Mouse (Mus musculus): ENCODE results near the gene Gm1123. TPM values are rescaled to one million over a fixed set of nuclear protein-coding genes. Genes with fewer than 3 reads are reported as not detected.

Gm1123 gene
- not detected in 2 replicates for total RNA-seq (2014; fragmentation: Nextera tagmentation)
- total RNA-seq (2017): 0.05 TPM in 1 of 2 replicates, not detected in the other
- polyA plus RNA-seq (2012): not detected in 2 replicates

DNA sequence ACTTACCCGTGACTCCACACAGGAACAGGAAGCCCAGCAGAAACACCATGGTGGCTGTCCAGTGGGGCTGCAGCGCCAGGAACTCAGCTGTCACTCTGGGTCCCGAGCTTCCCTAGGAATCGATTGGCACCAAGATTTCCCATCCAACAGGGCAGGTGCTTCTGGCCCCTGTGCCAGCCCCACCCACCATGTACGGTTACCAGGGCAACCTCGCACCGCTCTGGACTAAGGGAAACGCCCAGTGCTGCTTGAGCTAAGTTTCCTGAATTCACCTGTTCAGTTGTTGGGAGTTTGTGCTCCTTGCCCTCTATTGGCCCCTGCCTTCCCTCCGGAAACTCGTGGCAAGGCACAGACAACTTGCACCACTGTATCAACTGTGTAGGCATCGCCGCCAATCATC, at the start of gene Gm1123:
Gene Gm1123 (minus strand): TSS at position 141 of the 400 bp plus-strand sequence.
- peaks cover 47% of the 10 kb centered on the region for H3K36me3 ChIP-seq (replicated peaks)
- DNase-seq (ENCODE audit: low spot score): no peak
- peaks cover 21% of the 10 kb centered on the region for H3K4me1 ChIP-seq (ENCODE audit: insufficient read depth, low read depth, low read length)

GRCm38 (mm10) chr9:99081718-99082117, 46.2 kb upstream of the Gm1123 start:
- ATAC-seq (ENCODE audit: extremely low read depth, insufficient number of reproducible peaks, low FRiP score, poor library complexity, severe bottlenecking): no peak
- H3K27me3 ChIP-seq (ENCODE audit: insufficient read depth, low read length): no peaks in the 10 kb centered on the region
- H3K4me1 ChIP-seq (ENCODE audit: insufficient read depth, low read depth, low read length): peaks cover 9% of the 10 kb centered on the region; the same call in 1 of the 2 replicates
- H3K9me3 ChIP-seq (replicated peaks): no peaks in the 10 kb centered on the region
- H3K4me3 ChIP-seq (ENCODE audit: low read depth, low read length): no peak overlapping the region
- no peak for DNase-seq (ENCODE audit: low spot score)
- H3K36me3 ChIP-seq (replicated peaks): peaks cover 70% of the 10 kb centered on the region
- TF ChIP-seq POLR2AphosphoS5 (IDR thresholded peaks at IDR 0.05; ENCODE audit: insufficient replicate concordance, low read depth, low read length): no peak

More for the DNA sequence above, at the start of gene Gm1123:
- Histone ChIP-seq H3K4me3 (ENCODE audit: low read depth, low read length) (no peak within 1 kb of the TSS), H3K27me3 (ENCODE audit: insufficient read depth, low read length) (peaks cover under 1% of the 10 kb centered on the region; the same call in 1 of the 2 replicates), H3K9me3 (replicated peaks) (no peaks in the 10 kb centered on the region)
- ATAC-seq (ENCODE audit: extremely low read depth, insufficient number of reproducible peaks, low FRiP score, poor library complexity, severe bottlenecking): no peak
- TF ChIP-seq POLR2AphosphoS5 (IDR thresholded peaks at IDR 0.05; ENCODE audit: insufficient replicate concordance, low read depth, low read length): no peak
- no peak for TF ChIP-seq GATA1 (IDR thresholded peaks at IDR 0.05; ENCODE audit: borderline replicate concordance, low read length)
- TF ChIP-seq GATA2 (IDR thresholded peaks at IDR 0.05; ENCODE audit: borderline replicate concordance, low read depth, low read length): no peak
- no peak for TF ChIP-seq CTCF (IDR thresholded peaks at IDR 0.05; ENCODE audit: low read depth, low read length)
- TF ChIP-seq TAL1 (conservative IDR thresholded peaks at IDR 0.05; ENCODE audit: low read depth, low read length): no peak

DNA sequence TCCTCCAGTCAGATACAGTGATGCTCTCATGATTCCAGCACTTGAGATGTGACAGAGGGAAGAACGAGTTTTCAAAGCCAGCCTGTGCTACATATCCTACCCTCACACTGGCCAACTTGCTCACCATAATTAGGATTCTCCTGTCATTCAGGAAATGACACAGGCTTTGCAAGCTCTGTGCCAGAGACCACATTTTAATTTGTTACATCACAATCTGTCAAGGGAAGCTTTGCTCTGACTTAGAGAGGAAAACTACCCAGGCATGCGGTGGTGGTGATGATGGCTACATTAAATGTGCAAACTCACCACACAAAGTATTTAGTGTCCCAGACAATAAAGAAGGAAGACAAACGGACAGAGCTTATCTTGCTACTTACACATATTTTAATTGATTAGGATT, 45.8 kb upstream of the Gm1123 start:
- Histone ChIP-seq H3K4me1 (ENCODE audit: insufficient read depth, low read depth, low read length) (peaks cover 9% of the 10 kb centered on the region; the same call in 1 of the 2 replicates), H3K36me3 (replicated peaks) (peaks cover 68% of the 10 kb centered on the region), H3K4me3 (ENCODE audit: low read depth, low read length) (no peak overlapping the region), H3K9me3 (replicated peaks) (no peaks in the 10 kb centered on the region), H3K27me3 (ENCODE audit: insufficient read depth, low read length) (no peaks in the 10 kb centered on the region)
- no peak for TF ChIP-seq GATA2 (IDR thresholded peaks at IDR 0.05; ENCODE audit: borderline replicate concordance, low read depth, low read length)
- no peak for TF ChIP-seq CTCF (IDR thresholded peaks at IDR 0.05; ENCODE audit: low read depth, low read length)
- no peak for TF ChIP-seq GATA1 (IDR thresholded peaks at IDR 0.05; ENCODE audit: borderline replicate concordance, low read length)
- TF ChIP-seq POLR2AphosphoS5 (IDR thresholded peaks at IDR 0.05; ENCODE audit: insufficient replicate concordance, low read depth, low read length): no peak
- no peak for TF ChIP-seq TAL1 (conservative IDR thresholded peaks at IDR 0.05; ENCODE audit: low read depth, low read length)
- DNase-seq (ENCODE audit: low spot score) (no peak), ATAC-seq (ENCODE audit: extremely low read depth, insufficient number of reproducible peaks, low FRiP score, poor library complexity, severe bottlenecking) (no peak)

DNA sequence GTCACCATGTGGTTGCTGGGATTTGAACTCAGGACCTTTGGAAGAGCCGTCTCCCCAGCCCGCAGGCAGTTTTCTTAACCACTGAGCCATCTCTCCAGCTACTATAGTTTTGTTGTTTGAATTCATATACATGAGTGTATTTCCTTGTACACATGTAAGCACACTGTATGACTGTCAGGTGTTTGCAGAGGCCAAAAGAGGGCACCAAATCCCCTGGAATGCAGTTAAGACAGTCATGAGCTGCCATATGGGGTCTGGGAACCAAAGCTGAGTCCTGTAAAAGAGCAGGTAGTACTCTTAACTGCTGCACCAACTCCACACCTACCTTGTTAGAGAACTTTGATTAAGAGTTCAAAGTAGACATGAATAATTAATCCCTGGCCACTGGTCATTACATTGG, 45.1 kb upstream of the Gm1123 start:
- Histone ChIP-seq H3K4me1 (ENCODE audit: insufficient read depth, low read depth, low read length) (peaks cover 9% of the 10 kb centered on the region; the same call in 1 of the 2 replicates), H3K4me3 (ENCODE audit: low read depth, low read length) (no peak overlapping the region), H3K36me3 (replicated peaks) (peaks cover 61% of the 10 kb centered on the region), H3K9me3 (replicated peaks) (no peaks in the 10 kb centered on the region), H3K27me3 (ENCODE audit: insufficient read depth, low read length) (no peaks in the 10 kb centered on the region)
- DNase-seq (ENCODE audit: low spot score) (no peak), ATAC-seq (ENCODE audit: extremely low read depth, insufficient number of reproducible peaks, low FRiP score, poor library complexity, severe bottlenecking) (no peak)
- TF ChIP-seq GATA1 (IDR thresholded peaks at IDR 0.05; ENCODE audit: borderline replicate concordance, low read length) (no peak), CTCF (IDR thresholded peaks at IDR 0.05; ENCODE audit: low read depth, low read length) (no peak), TAL1 (conservative IDR thresholded peaks at IDR 0.05; ENCODE audit: low read depth, low read length) (no peak), GATA2 (IDR thresholded peaks at IDR 0.05; ENCODE audit: borderline replicate concordance, low read depth, low read length) (no peak)

GRCm38 (mm10) chr9:99074462-99074861, 38.9 kb upstream of the Gm1123 start:
- no peak overlapping the region for H3K4me3 ChIP-seq (ENCODE audit: low read depth, low read length)
- TF ChIP-seq GATA1 (IDR thresholded peaks at IDR 0.05; ENCODE audit: borderline replicate concordance, low read length) (no peak), CTCF (IDR thresholded peaks at IDR 0.05; ENCODE audit: low read depth, low read length) (no peak), TAL1 (conservative IDR thresholded peaks at IDR 0.05; ENCODE audit: low read depth, low read length) (no peak), POLR2AphosphoS5 (IDR thresholded peaks at IDR 0.05; ENCODE audit: insufficient replicate concordance, low read depth, low read length) (no peak), GATA2 (IDR thresholded peaks at IDR 0.05; ENCODE audit: borderline replicate concordance, low read depth, low read length) (no peak)
- DNase-seq (ENCODE audit: low spot score): no peak
- no peaks in the 10 kb centered on the region for H3K27me3 ChIP-seq (ENCODE audit: insufficient read depth, low read length)
- H3K9me3 ChIP-seq (replicated peaks): no peaks in the 10 kb centered on the region
- peaks cover 10% of the 10 kb centered on the region for H3K4me1 ChIP-seq (ENCODE audit: insufficient read depth, low read depth, low read length)
- peaks cover 60% of the 10 kb centered on the region for H3K36me3 ChIP-seq (replicated peaks)
- no peak for ATAC-seq (ENCODE audit: extremely low read depth, insufficient number of reproducible peaks, low FRiP score, poor library complexity, severe bottlenecking)

- Histone ChIP-seq H3K4me3 (ENCODE audit: low read depth, low read length) (no peak overlapping the region), H3K36me3 (replicated peaks) (peaks cover 65% of the 10 kb centered on the region), H3K27me3 (ENCODE audit: insufficient read depth, low read length) (no peaks in the 10 kb centered on the region), H3K9me3 (replicated peaks) (no peaks in the 10 kb centered on the region), H3K4me1 (ENCODE audit: insufficient read depth, low read depth, low read length) (peaks cover 10% of the 10 kb centered on the region)
- TF ChIP-seq POLR2AphosphoS5 (IDR thresholded peaks at IDR 0.05; ENCODE audit: insufficient replicate concordance, low read depth, low read length) (no peak), TAL1 (conservative IDR thresholded peaks at IDR 0.05; ENCODE audit: low read depth, low read length) (no peak), GATA2 (IDR thresholded peaks at IDR 0.05; ENCODE audit: borderline replicate concordance, low read depth, low read length) (no peak), CTCF (IDR thresholded peaks at IDR 0.05; ENCODE audit: low read depth, low read length) (no peak), GATA1 (IDR thresholded peaks at IDR 0.05; ENCODE audit: borderline replicate concordance, low read length) (no peak)
- DNase-seq (ENCODE audit: low spot score) (peak; percentile 21), ATAC-seq (ENCODE audit: extremely low read depth, insufficient number of reproducible peaks, low FRiP score, poor library complexity, severe bottlenecking) (peak; percentile 57)
Observed at GRCm38 (mm10) chr9:99072538-99072937, 37.0 kb upstream of the Gm1123 start.
